Mouse (Mus musculus): Measurements from ENCODE around the gene Gpatch3. TPM values are rescaled to one million over a fixed set of nuclear protein-coding genes. Genes with fewer than 3 reads are reported as not detected.
A peak's percentile ranks its signal among the peaks of the same experiment; 100 is the strongest.

Gpatch3 gene
- polyA plus RNA-seq, 1 experiment from 2014 or later = 6.2 TPM

DNA sequence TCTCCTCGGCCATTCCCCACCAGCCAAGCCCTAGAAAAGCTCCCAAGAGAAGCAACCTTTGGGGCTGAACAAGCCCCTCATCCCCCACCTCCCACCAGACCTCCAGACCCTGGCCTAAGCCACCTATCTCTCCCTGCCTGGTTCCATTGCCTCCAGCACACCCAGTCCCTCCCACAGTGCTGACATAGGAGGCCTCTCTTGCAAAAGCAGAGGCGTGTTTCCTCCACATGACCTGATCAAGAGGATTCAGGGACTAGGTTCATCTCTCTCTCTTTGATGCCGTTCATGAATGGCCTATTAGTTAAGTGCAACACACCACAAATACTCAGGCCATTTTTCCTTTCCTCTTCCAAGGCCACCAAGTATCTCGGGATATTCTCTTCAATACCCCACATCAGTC is 14.7 kb upstream of the Gpatch3 start:
- H3K27ac ChIP-seq = no peak overlapping the region
- 73% methylated on average over 4 of the region's 4 CpGs for WGBS

DNA sequence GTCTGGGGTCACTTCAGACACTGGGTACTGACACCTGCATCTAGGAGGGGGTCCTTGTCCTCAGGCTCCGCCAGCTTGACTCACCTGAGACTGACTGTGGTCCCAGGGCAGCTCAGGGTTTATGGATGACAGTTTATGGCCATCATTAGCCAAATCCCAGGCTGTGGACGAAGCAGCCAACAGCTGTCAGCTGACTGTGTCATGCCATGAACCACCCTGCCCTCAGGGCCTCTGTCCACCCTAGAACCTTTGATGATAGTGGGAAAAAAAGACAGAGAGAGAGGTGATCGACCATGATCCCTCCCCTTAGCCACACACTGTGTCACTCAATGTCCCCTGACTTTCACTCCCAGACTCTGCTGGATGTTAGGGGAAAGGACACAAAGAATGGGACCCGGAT is 12.9 kb upstream of the Gpatch3 start:
- Histone ChIP-seq H3K4me3 (replicated peaks) (no peak overlapping the region), H3K36me3 (no peaks in the 10 kb centered on the region), H3K9ac (no peak overlapping the region), H3K9me3 (no peaks in the 10 kb centered on the region), H3K27me3 (replicated peaks) (no peaks in the 10 kb centered on the region), H3K4me1 (no peaks in the 10 kb centered on the region), H3K4me2 (no peak overlapping the region), H3K27ac (no peak overlapping the region)
- ATAC-seq (ENCODE audit: insufficient read depth, low FRiP score, low read depth) = no peak
- WGBS = 68% methylated on average over 4 of the region's 4 CpGs

More for the DNA sequence above, 14.7 kb upstream of the Gpatch3 start:
- no peak for ATAC-seq (ENCODE audit: insufficient read depth, low FRiP score, low read depth)
- Histone ChIP-seq H3K9ac (no peak overlapping the region), H3K4me2 (no peak overlapping the region), H3K4me1 (no peaks in the 10 kb centered on the region), H3K4me3 (replicated peaks) (no peak overlapping the region), H3K9me3 (no peaks in the 10 kb centered on the region), H3K36me3 (no peaks in the 10 kb centered on the region), H3K27me3 (replicated peaks) (no peaks in the 10 kb centered on the region)

DNA sequence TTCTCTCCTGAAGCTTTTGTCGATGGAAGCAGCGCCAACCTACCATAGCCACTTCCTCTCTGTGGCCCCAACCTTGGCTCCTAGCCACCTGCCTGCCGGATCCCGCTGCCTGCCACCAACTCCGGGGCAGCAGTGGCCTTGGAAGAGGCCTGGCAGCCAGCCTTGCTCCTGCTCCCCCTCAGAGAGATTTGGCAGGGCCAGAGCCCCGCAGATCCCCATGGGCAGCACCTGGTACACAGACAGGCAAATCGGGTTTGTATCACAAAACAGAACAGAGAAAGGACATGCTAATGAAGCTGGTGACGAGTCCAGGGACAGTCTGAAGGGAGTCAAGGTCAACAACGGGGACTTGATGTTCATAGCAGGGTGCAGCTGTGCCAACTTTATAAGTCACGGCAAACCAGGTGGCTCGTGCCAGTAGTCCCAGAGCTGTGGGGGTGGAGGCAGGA is 11.4 kb upstream of the Gpatch3 start:
- Histone ChIP-seq H3K4me3 (replicated peaks) (no peak overlapping the region), H3K9ac (no peak overlapping the region), H3K36me3 (no peaks in the 10 kb centered on the region), H3K27ac (0 out of 2 replicates have a peak overlapping the region, but pooled peaks have one; percentile 49), H3K4me2 (no peak overlapping the region), H3K4me1 (no peaks in the 10 kb centered on the region), H3K27me3 (replicated peaks) (no peaks in the 10 kb centered on the region), H3K9me3 (no peaks in the 10 kb centered on the region)
- 74% methylated on average over 11 of the region's 11 CpGs for WGBS
- ATAC-seq (ENCODE audit: insufficient read depth, low FRiP score, low read depth) = peak; percentile 47

DNA sequence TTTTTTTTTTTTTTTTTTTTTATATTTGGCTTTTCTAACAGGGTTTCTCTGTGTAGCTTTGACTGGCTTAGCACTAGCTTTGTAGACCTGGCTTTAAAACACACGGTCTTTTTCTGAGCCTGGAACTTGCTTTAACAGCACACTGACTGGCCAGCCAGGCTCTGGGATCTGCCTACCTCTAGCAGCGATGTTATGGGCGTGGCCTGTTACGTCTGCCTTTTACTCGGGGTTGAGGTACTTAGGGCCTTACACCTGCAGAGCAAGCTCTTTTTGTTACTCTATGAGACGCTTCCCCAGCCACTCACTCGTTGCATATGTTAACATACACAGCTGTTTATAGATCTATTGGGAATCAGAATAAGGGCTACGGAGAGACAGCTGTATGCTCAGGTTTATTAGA is 7.3 kb upstream of the Gpatch3 start:
- no peaks in the 10 kb centered on the region for H3K27me3 ChIP-seq (replicated peaks)
- WGBS = 24% methylated on average over 8 of the region's 8 CpGs
- H3K27ac ChIP-seq = no peak overlapping the region
- no peaks in the 10 kb centered on the region for H3K9me3 ChIP-seq
- no peak overlapping the region for H3K4me3 ChIP-seq (replicated peaks)
- no peak overlapping the region for H3K9ac ChIP-seq
- H3K4me1 ChIP-seq = no peaks in the 10 kb centered on the region
- no peak overlapping the region for H3K4me2 ChIP-seq
- no peak for ATAC-seq (ENCODE audit: insufficient read depth, low FRiP score, low read depth)
- no peaks in the 10 kb centered on the region for H3K36me3 ChIP-seq

DNA sequence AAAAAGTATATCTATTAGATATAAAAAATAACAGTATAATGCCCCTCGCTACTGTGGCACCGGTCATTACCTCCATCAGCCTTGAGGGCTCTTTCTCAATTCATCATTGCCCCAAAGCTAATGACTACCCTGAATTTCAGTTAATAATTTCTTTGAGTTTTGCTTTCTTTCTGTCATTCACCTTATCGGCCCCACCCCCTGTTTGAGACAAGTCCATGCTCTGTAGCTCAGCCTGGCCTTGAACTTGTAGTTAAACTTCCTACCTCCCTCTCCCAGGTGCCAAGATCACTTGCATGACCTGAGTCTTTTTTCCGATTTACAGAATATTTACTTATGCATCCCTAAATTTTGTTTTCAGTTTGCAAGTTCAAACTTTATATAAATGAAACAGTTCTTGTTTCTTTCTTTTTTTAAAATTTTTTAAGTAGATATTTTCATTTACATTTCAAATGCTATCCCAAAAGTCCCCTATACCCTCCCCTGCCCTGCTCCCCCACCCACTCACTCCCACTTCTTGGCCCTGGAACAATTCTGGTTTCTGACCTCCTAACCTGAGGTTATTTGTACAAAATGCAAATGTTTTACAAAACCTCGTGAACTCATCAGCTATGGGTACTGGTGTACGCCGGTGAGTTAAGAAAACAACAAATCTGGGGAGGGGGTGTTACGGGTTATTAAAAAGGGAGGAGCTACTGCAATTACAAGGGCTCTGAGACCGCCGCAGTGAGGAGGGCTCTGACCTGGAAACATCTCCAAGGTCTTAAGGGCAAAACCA is 5.1 kb upstream of the Gpatch3 start:
- H3K4me1 ChIP-seq = no peaks in the 10 kb centered on the region
- no peak for ATAC-seq (ENCODE audit: insufficient read depth, low FRiP score, low read depth)
- WGBS = 69% methylated on average over 10 of the region's 10 CpGs
- H3K27ac ChIP-seq = no peak overlapping the region
- H3K27me3 ChIP-seq (replicated peaks) = no peaks in the 10 kb centered on the region
- H3K9me3 ChIP-seq = no peaks in the 10 kb centered on the region
- no peak overlapping the region for H3K4me2 ChIP-seq
- no peaks in the 10 kb centered on the region for H3K36me3 ChIP-seq
- H3K9ac ChIP-seq = no peak overlapping the region
- H3K4me3 ChIP-seq (replicated peaks) = no peak overlapping the region

DNA sequence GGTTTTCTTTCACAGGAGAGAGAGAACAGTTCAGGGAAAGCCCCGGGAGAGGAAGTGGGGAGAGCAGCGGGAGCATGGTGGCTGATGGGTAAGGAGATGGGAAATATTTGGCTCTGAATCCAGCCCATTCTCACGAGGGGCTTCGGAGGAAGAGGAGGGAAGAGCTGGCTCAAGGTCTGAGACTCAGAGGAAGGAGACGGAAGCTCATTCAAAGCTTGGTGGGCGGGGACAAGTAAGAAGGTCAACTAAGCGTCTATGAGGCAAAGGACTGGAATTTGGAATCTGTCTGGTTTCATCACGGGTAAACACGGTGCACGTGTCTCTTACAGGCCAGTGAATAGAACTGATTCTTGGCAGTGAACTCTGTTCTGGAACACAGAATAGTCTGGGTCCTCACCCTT is 4.5 kb upstream of the Gpatch3 start:
- ATAC-seq (ENCODE audit: insufficient read depth, low FRiP score, low read depth) = no peak
- peaks cover 2% of the 10 kb centered on the region for H3K4me1 ChIP-seq
- no peaks in the 10 kb centered on the region for H3K36me3 ChIP-seq
- H3K9ac ChIP-seq = no peak overlapping the region
- no peaks in the 10 kb centered on the region for H3K9me3 ChIP-seq
- no peaks in the 10 kb centered on the region for H3K27me3 ChIP-seq (replicated peaks)
- peak overlapping the region; percentile 29; the same call in 1 of the 2 replicates for H3K4me2 ChIP-seq
- no peak overlapping the region for H3K27ac ChIP-seq
- WGBS = 38% methylated on average over 10 of the region's 10 CpGs
- no peak overlapping the region for H3K4me3 ChIP-seq (replicated peaks)

DNA sequence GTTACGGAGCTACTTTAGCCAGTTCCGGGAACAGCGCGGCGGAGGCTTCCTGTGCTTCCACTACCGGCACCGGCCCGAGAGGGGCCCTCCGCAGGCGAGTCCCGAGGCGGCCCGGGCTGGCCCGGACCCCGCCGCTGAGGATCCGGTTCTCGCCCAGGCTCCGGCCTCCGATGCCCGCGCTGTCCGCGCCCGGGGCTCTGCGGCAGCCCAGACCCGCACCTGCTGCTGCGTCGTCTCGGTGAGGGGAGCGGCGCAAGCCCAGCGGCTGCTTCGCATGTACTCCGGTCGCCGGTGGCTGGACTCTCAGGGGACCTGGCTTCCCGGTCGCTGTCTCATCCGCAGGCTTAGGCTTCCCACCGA is 278 bp downstream of the Gpatch3 start:
- Histone ChIP-seq H3K4me2 (peak overlapping the region; percentile 95), H3K9ac (peak overlapping the region; percentile 86), H3K9me3 (no peaks in the 10 kb centered on the region), H3K4me1 (peaks cover 8% of the 10 kb centered on the region), H3K27ac (0 out of 2 replicates have a peak overlapping the region, but pooled peaks have one; percentile 42), H3K36me3 (peaks cover 20% of the 10 kb centered on the region), H3K27me3 (replicated peaks) (no peaks in the 10 kb centered on the region), H3K4me3 (replicated peaks) (peak overlapping the region; percentile 96)
- no peak; the same call in 1 of the 2 replicates for ATAC-seq (ENCODE audit: insufficient read depth, low FRiP score, low read depth)
- under 1% methylated on average over 41 of the region's 41 CpGs for WGBS

DNA sequence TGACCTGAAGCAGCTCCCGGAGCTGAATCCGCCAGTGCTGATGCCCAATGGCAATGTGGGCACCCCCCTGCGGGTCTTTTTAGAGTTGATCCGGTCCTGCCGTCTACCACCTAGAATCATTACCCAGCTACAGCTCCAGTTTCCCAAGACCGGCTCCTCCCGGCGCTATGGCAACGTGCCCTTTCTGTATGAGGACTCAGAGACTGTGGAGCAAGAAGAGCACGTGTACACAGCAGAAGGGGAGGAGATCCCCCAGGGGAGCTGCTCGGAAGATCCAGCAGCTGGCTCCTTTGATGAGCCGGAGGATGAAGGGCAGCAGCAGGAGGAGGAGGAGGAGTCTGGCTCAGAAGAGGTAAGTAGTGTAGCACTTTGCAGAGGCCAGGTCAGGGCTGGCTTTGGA is 3.4 kb downstream of the Gpatch3 start:
- Histone ChIP-seq H3K27me3 (replicated peaks) (no peaks in the 10 kb centered on the region), H3K36me3 (peaks cover 32% of the 10 kb centered on the region), H3K27ac (no peak overlapping the region), H3K4me3 (replicated peaks) (no peak overlapping the region), H3K9ac (no peak overlapping the region), H3K4me1 (peaks cover 8% of the 10 kb centered on the region), H3K4me2 (no peak overlapping the region), H3K9me3 (no peaks in the 10 kb centered on the region)
- ATAC-seq (ENCODE audit: insufficient read depth, low FRiP score, low read depth) = no peak
- WGBS = 79% methylated on average over 12 of the region's 12 CpGs

DNA sequence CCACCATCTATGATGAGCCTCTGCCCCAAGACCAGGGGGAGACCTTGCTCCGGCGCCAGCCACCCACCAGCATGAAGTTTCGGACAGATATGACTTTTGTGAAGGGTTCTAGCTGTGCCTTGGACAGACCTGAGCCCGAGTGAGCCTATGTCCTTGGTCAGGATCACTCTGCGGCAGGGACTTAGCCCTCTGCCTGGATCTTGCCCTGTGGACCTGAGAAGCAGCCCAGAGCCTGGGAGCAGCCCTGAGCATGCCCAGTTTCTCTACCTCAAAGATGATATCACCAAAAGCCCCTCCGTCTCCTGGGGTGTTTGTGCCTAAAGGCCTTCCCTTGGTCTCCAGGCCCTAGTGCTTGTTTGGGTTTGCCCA is 9.1 kb downstream of the Gpatch3 start:
- peak; percentile 8; the same call in 1 of the 2 replicates for ATAC-seq (ENCODE audit: insufficient read depth, low FRiP score, low read depth)
- Histone ChIP-seq H3K4me3 (replicated peaks) (peak overlapping the region; percentile 94), H3K9ac (peak overlapping the region; percentile 82), H3K27ac (peak overlapping the region; percentile 75), H3K27me3 (replicated peaks) (no peaks in the 10 kb centered on the region), H3K36me3 (peaks cover 34% of the 10 kb centered on the region), H3K4me2 (peak overlapping the region; percentile 100), H3K4me1 (peaks cover 10% of the 10 kb centered on the region), H3K9me3 (no peaks in the 10 kb centered on the region)
- 61% methylated on average over 6 of the region's 6 CpGs for WGBS

DNA sequence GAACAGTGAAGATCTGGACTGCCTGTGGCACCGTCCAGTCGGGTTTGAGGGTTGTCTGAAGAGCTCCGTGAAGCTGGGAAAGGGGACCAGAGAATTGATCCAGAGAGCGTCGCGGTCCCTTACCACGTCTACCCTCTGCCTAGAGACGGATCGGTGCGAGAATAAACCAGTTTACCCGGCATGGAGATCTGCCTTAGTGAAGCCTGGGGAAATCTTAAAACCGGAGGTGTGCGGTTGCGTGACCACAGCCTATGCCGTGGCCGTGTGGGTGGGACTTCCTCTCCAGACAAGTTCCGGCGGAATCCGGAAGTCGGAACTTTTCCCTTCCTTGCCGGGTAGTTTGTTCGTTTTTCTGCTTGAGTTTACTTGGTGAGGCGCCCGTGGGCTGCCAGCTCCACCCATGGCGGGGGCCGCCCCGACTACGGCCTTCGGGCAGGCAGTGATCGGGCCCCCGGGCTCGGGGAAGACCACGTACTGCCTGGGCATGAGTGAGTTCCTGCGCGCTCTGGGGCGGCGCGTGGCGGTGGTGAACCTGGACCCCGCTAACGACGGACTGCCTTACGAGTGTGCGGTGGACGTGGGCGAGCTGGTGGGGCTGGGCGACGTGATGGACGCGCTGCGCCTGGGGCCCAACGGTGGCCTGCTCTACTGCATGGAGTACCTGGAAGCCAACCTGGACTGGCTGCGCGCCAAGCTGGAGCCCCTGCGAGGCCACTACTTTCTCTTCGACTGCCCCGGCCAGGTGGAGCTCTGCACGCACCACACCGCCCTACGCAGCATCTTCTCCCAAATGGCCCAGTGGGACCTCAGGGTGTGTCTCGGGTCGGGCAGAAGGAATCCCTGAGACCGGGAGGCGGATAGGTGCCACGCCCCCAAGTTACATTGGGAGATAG is 9.8 kb downstream of the Gpatch3 start, which contains the start of gene Gpn2:
Gene Gpn2 (plus strand): TSS at position 304 of the 893 bp plus-strand sequence.
- Histone ChIP-seq H3K4me1 (peaks cover 10% of the 10 kb centered on the region), H3K9ac (peak within 1 kb of the TSS; percentile 82), H3K9me3 (no peaks in the 10 kb centered on the region), H3K36me3 (peaks cover 35% of the 10 kb centered on the region), H3K4me3 (replicated peaks) (peak within 1 kb of the TSS; percentile 94), H3K27ac (peak within 1 kb of the TSS; percentile 75), H3K4me2 (peak within 1 kb of the TSS; percentile 100), H3K27me3 (replicated peaks) (no peaks in the 10 kb centered on the region)
- peak; percentile 83 for ATAC-seq (ENCODE audit: insufficient read depth, low FRiP score, low read depth)
- 1% methylated on average over 65 of the region's 65 CpGs for WGBS

DNA sequence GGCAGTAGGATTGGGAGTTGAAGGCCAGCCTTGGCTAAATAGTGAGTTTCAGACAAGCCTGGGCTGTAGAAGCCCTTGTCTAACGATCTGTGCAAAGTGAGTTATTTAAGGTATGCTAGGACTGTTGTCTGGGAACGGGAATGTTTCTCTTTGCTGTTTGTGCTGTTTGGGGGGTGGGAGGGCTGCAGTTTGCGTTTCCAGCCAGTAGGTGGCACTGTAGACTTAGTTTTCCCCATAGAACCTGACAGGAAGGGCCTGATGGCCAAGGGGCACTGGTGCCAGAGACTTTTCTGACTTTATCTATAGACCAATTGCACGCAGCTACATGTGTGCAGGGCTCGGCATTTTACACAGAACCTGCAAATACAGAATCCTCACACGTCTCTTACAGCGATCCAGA is 18.0 kb downstream of the Gpatch3 start:
- Histone ChIP-seq H3K9ac (no peak overlapping the region), H3K27me3 (replicated peaks) (no peaks in the 10 kb centered on the region), H3K4me1 (0 out of 2 replicates have a peak, but pooled peaks cover 3% of the 10 kb centered on the region), H3K27ac (peak overlapping the region; percentile 27; the same call in 1 of the 2 replicates), H3K4me3 (replicated peaks) (no peak overlapping the region), H3K9me3 (no peaks in the 10 kb centered on the region), H3K4me2 (no peak overlapping the region), H3K36me3 (peaks cover 21% of the 10 kb centered on the region)
- ATAC-seq (ENCODE audit: insufficient read depth, low FRiP score, low read depth) = no peak
- WGBS = 27% methylated on average over 7 of the region's 7 CpGs

DNA sequence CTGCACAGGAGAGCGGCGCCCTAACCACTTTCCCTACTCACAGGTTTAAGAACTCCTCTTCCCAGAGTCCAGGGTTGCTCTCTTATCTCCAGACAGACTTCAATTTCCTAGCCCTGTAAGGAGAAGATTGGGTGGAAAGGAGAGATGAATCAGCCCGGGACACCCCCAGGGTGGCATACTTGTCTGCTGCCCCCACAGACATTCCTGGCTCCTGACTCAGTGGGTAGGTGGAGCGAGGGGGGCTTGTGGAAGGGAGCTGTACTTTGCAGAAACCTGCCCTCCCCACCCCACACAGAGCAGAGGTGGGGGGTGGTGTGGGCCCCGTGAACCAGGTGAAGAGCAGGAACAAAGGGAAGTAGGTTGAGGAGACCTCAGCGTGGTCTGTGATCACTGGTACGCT is 21.0 kb downstream of the Gpatch3 start:
- H3K9ac ChIP-seq = no peak overlapping the region
- peaks cover 4% of the 10 kb centered on the region; the same call in 1 of the 2 replicates for H3K36me3 ChIP-seq
- no peak overlapping the region for H3K4me2 ChIP-seq
- peaks cover 12% of the 10 kb centered on the region; the same call in 1 of the 2 replicates for H3K4me1 ChIP-seq
- no peak overlapping the region for H3K4me3 ChIP-seq (replicated peaks)
- H3K9me3 ChIP-seq = no peaks in the 10 kb centered on the region
- 63% methylated on average over 7 of the region's 7 CpGs for WGBS
- peaks cover 5% of the 10 kb centered on the region for H3K27me3 ChIP-seq (replicated peaks)
- no peak overlapping the region for H3K27ac ChIP-seq
- no peak for ATAC-seq (ENCODE audit: insufficient read depth, low FRiP score, low read depth)

Measured in stomach, embryonic 15.5 days (tissue).